Mouse (Mus musculus): Measurements from ENCODE around the gene Uts2. TPM values are rescaled to one million over a fixed set of nuclear protein-coding genes. Genes with fewer than 3 reads are reported as not detected.

Uts2 gene
- total and polyA plus RNA-seq, 3 experiments: not detected

GRCm38 (mm10) chr4:151044944-151045570 is 48.2 kb downstream of the Uts2 start:
- Histone ChIP-seq H3K36me3 (ENCODE audit: control insufficient read depth in 1 of 2, insufficient read depth in 2 of 2, low read length in 2 of 2) (peaks cover 0 to 3% of the 10 kb centered on the region in 2 experiments; a peak in 2 of 4 replicates), H3K79me2 (ENCODE audit: control insufficient read depth, insufficient read depth, low read length, poor library complexity) (peaks cover 3% of the 10 kb centered on the region; the same call in 1 of the 2 replicates), H3K27me3 (ENCODE audit: control insufficient read depth in 1 of 2, insufficient read depth in 2 of 2, low read length in 2 of 2) (no peaks in the 10 kb centered on the region), H3K27ac (ENCODE audit: control insufficient read depth, low read depth, low read length) (no peak overlapping the region), H3K4me3 (ENCODE audit: control insufficient read depth in 1 of 2, insufficient read depth in 1 of 2, low read depth in 2 of 2, low read length in 2 of 2) (peak overlapping the region; percentile 63 to 67), H3K9me3 (replicated peaks; ENCODE audit: insufficient read depth, low read length) (no peaks in the 10 kb centered on the region), H3K9ac (ENCODE audit: control insufficient read depth, low read depth, low read length, poor library complexity, severe bottlenecking) (peak overlapping the region; percentile 58), H3K4me1 (ENCODE audit: control insufficient read depth in 1 of 2, insufficient read depth in 2 of 2, low read length in 2 of 2) (peaks cover 0 to 2% of the 10 kb centered on the region in 2 experiments; a peak in 1 of 4 replicates)
- peak; percentile 22 for DNase-seq (ENCODE audit: low read depth, low spot score)
- no peak; the same call in 1 of the 2 replicates for TF ChIP-seq SIN3A (IDR thresholded peaks at IDR 0.05; ENCODE audit: low read length)
- TF ChIP-seq MYB (IDR thresholded peaks at IDR 0.05; ENCODE audit: low read depth, low read length): no peak
- no peak for TF ChIP-seq KAT2A (conservative IDR thresholded peaks at IDR 0.05; ENCODE audit: low read depth, low read length)
- peak; percentile 64 for TF ChIP-seq NRF1 (IDR thresholded peaks at IDR 0.05; ENCODE audit: insufficient read depth, low read depth, low read length, poor library complexity, severe bottlenecking)
- no peak for TF ChIP-seq ZMIZ1 (IDR thresholded peaks at IDR 0.05; ENCODE audit: low read depth, low read length)

GRCm38 (mm10) chr4:151046524-151046923 is 49.6 kb downstream of the Uts2 start:
- no peaks in the 10 kb centered on the region for H3K9me3 ChIP-seq (replicated peaks; ENCODE audit: insufficient read depth, low read length)
- no peak overlapping the region for H3K9ac ChIP-seq (ENCODE audit: control insufficient read depth, low read depth, low read length, poor library complexity, severe bottlenecking)
- no peak overlapping the region for H3K27ac ChIP-seq (ENCODE audit: control insufficient read depth, low read depth, low read length)
- peaks cover 3% of the 10 kb centered on the region; the same call in 1 of the 2 replicates for H3K79me2 ChIP-seq (ENCODE audit: control insufficient read depth, insufficient read depth, low read length, poor library complexity)
- TF ChIP-seq ZNF384 (IDR thresholded peaks at IDR 0.05; ENCODE audit: low read depth, low read length) (no peak), NELFE (IDR thresholded peaks at IDR 0.05; ENCODE audit: low read depth, low read length) (no peak), ZMIZ1 (IDR thresholded peaks at IDR 0.05; ENCODE audit: low read depth, low read length) (no peak), SIN3A (IDR thresholded peaks at IDR 0.05; ENCODE audit: low read length) (no peak), CHD2 (IDR thresholded peaks at IDR 0.05; ENCODE audit: low read length) (no peak), MAZ (IDR thresholded peaks at IDR 0.05; ENCODE audit: low read depth, low read length) (no peak), ZKSCAN1 (IDR thresholded peaks at IDR 0.05; ENCODE audit: low read depth, low read length) (no peak), EP300 (IDR thresholded peaks at IDR 0.05; ENCODE audit: low read depth in 1 of 2, low read length in 2 of 2) (no peak), USF1 (IDR thresholded peaks at IDR 0.05; ENCODE audit: low read depth, low read length) (no peak), SMC3 (IDR thresholded peaks at IDR 0.05; ENCODE audit: low read depth, low read length) (no peak), TBP (IDR thresholded peaks at IDR 0.05; ENCODE audit: low read depth, low read length) (no peak), MAFK (IDR thresholded peaks at IDR 0.05; ENCODE audit: borderline replicate concordance, low read depth, low read length) (no peak), GABPA (IDR thresholded peaks at IDR 0.05; ENCODE audit: low read depth, low read length) (no peak), RAD21 (IDR thresholded peaks at IDR 0.05; ENCODE audit: low read depth, low read length) (no peak)
- no peak for DNase-seq (ENCODE audit: low read depth, low spot score)
- peaks cover 0 to 2% of the 10 kb centered on the region in 2 experiments; a peak in 1 of 4 replicates for H3K4me1 ChIP-seq (ENCODE audit: control insufficient read depth in 1 of 2, insufficient read depth in 2 of 2, low read length in 2 of 2)
- H3K4me3 ChIP-seq (ENCODE audit: control insufficient read depth in 1 of 2, insufficient read depth in 1 of 2, low read depth in 2 of 2, low read length in 2 of 2): no peak overlapping the region
- H3K36me3 ChIP-seq (ENCODE audit: control insufficient read depth in 1 of 2, insufficient read depth in 2 of 2, low read length in 2 of 2): peaks cover 0 to 6% of the 10 kb centered on the region in 2 experiments; a peak in 2 of 4 replicates
- H3K27me3 ChIP-seq (ENCODE audit: control insufficient read depth in 1 of 2, insufficient read depth in 2 of 2, low read length in 2 of 2): no peaks in the 10 kb centered on the region
